Comparison of ENCODE assay signal across 20 mouse cellular contexts in genomic region chr12:111548555-111549289, GRCm38 (mm10). TPM values are rescaled to one million over a fixed set of nuclear protein-coding genes. Genes with fewer than 3 reads are reported as not detected.
DNase-seq lines count a peak whose midpoint lies in the region; ATAC-seq and TF ChIP-seq lines count a peak whose summit lies in the region.
"Had no signal": no experiment of that assay in that cellular context is flagged by ENCODE, and none has a peak within 500 bp of the region (broad histone marks: within the 10 kb centered on the region; RNA-seq: fewer than 3 reads in every experiment).

No protein-coding gene starts in this region.

- H3K9me3 ChIP-seq in hindbrain, embryonic 14.5 days (ENCODE audit: control insufficient read depth, low read length) = no peaks in the 10 kb centered on the region
- H3K9me3 ChIP-seq in hindbrain, embryonic 13.5 days = no peaks in the 10 kb centered on the region
- H3K9me3 ChIP-seq in MEL (replicated peaks; ENCODE audit: insufficient read depth, low read length) = no peaks in the 10 kb centered on the region
- H3K9me3 ChIP-seq in intestine, embryonic 14.5 days (ENCODE audit: control insufficient read depth, low read length) = no peaks in the 10 kb centered on the region
- no peaks in the 10 kb centered on the region for H3K9me3 ChIP-seq in liver, postnatal 0 days (ENCODE audit: low read length)
- H3K9me3 ChIP-seq: forebrain, embryonic 10.5 days; heart, embryonic 13.5 days; limb, embryonic 10.5 days had no signal

- H3K79me2 ChIP-seq in MEL (ENCODE audit: control insufficient read depth, insufficient read depth, low read length, poor library complexity) = no peaks in the 10 kb centered on the region

- 62% methylated on average over 2 of the region's 2 CpGs for WGBS in hindbrain, embryonic 14.5 days
- 59% methylated on average over 2 of the region's 2 CpGs for whole genome bisulfite sequencing in hindbrain, embryonic 13.5 days
- WGBS in intestine, embryonic 14.5 days = 68% methylated on average over 2 of the region's 2 CpGs
- 62% methylated on average over 2 of the region's 2 CpGs for WGBS in liver, postnatal 0 days (ENCODE audit: insufficient replicate concordance)

- ATAC-seq in hindbrain, embryonic 14.5 days (ENCODE audit: low FRiP score) = no peak
- no peak for ATAC-seq in hindbrain, embryonic 13.5 days (ENCODE audit: low FRiP score)
- 0 out of 2 replicates have a peak, but pooled peaks have one; percentile 20 for ATAC-seq in intestine, embryonic 14.5 days (replicated peaks; ENCODE audit: low FRiP score, low TSS enrichment, low read depth)
- ATAC-seq in liver, postnatal 0 days = peak; percentile 25
- ATAC-seq: forebrain, postnatal 0 days; midbrain, embryonic 16.5 days had no signal

- TF ChIP-seq EP300 in MEL (IDR thresholded peaks at IDR 0.05; ENCODE audit: low read depth in 1 of 2, low read length in 2 of 2) = no peak
- no peak for TF ChIP-seq EP300 in liver, postnatal 0 days (IDR thresholded peaks at IDR 0.05; ENCODE audit: low read depth)

- no peak overlapping the region for H3K4me2 ChIP-seq in hindbrain, embryonic 14.5 days (replicated peaks)
- no peak overlapping the region for H3K4me2 ChIP-seq in hindbrain, embryonic 13.5 days
- H3K4me2 ChIP-seq in intestine, embryonic 14.5 days (ENCODE audit: low read length) = no peak overlapping the region
- H3K4me2 ChIP-seq in liver, postnatal 0 days (ENCODE audit: low read depth, low read length) = no peak overlapping the region
- H3K4me2 ChIP-seq: heart, embryonic 13.5 days had no signal

- no peak for TF ChIP-seq CTCF in MEL (IDR thresholded peaks at IDR 0.05 in 2 of 3, conservative IDR thresholded peaks at IDR 0.05 in 1 of 3; ENCODE audit: control insufficient read depth in 1 of 3, insufficient read depth in 1 of 3, low read depth in 2 of 3, low read length in 3 of 3, poor library complexity in 1 of 3, severe bottlenecking in 1 of 3)
- TF ChIP-seq CTCF in liver, postnatal 0 days (IDR thresholded peaks at IDR 0.05; ENCODE audit: low read depth) = no peak

- H3K27ac ChIP-seq in hindbrain, embryonic 14.5 days = no peak overlapping the region
- H3K27ac ChIP-seq in hindbrain, embryonic 13.5 days = no peak overlapping the region
- no peak overlapping the region for H3K27ac ChIP-seq in MEL (ENCODE audit: control insufficient read depth, low read depth, low read length)
- no peak overlapping the region for H3K27ac ChIP-seq in intestine, embryonic 14.5 days (ENCODE audit: low read depth)
- no peak overlapping the region for H3K27ac ChIP-seq in liver, postnatal 0 days (ENCODE audit: low read depth)
- H3K27ac ChIP-seq: forebrain, embryonic 10.5 days; gastrocnemius, adult 2 months; heart, embryonic 13.5 days; limb, embryonic 10.5 days had no signal

- H3K36me3 ChIP-seq in hindbrain, embryonic 14.5 days (replicated peaks; ENCODE audit: control insufficient read depth, insufficient read depth) = peaks cover 51% of the 10 kb centered on the region
- peaks cover 35% of the 10 kb centered on the region for H3K36me3 ChIP-seq in hindbrain, embryonic 13.5 days
- peaks cover 6 to 12% of the 10 kb centered on the region in 2 experiments for H3K36me3 ChIP-seq in MEL (ENCODE audit: control insufficient read depth in 1 of 2, insufficient read depth in 2 of 2, low read length in 2 of 2)
- H3K36me3 ChIP-seq in intestine, embryonic 14.5 days (ENCODE audit: control insufficient read depth, insufficient read depth, low read length) = peaks cover 38% of the 10 kb centered on the region
- H3K36me3 ChIP-seq in liver, postnatal 0 days (replicated peaks; ENCODE audit: insufficient read depth, low read length) = peaks cover 33% of the 10 kb centered on the region

- peak; percentile 23 for DNase-seq in hindbrain, embryonic 14.5 days (ENCODE audit: low spot score)
- peak; percentile 49 for DNase-seq in MEL (ENCODE audit: low read depth, low spot score)
- DNase-seq in intestine, embryonic 14.5 days (ENCODE audit: low spot score) = no peak
- no peak for DNase-seq in liver, postnatal 0 days
- DNase-seq in gastrocnemius, adult 8-10 months (ENCODE audit: low spot score in 2 of 2) = no peak
- no peak for DNase-seq in spleen, adult 12 weeks (ENCODE audit: low spot score)
- DNase-seq: adrenal gland, adult 8-10 months; cerebellum, adult 9-10 months; forebrain, postnatal 0 days; gastrocnemius, adult 2 months; heart, adult 18-20 months; heart, postnatal 36 days; kidney, adult 8-10 months; lung, adult 18-20 months; lung, postnatal 14 days had no signal

- no peak overlapping the region for H3K4me3 ChIP-seq in hindbrain, embryonic 14.5 days (replicated peaks; ENCODE audit: low read length)
- H3K4me3 ChIP-seq in hindbrain, embryonic 13.5 days = no peak overlapping the region
- no peak overlapping the region for H3K4me3 ChIP-seq in MEL (ENCODE audit: control insufficient read depth in 1 of 2, insufficient read depth in 1 of 2, low read depth in 2 of 2, low read length in 2 of 2)
- no peak overlapping the region for H3K4me3 ChIP-seq in intestine, embryonic 14.5 days (ENCODE audit: low read depth, low read length)
- no peak overlapping the region for H3K4me3 ChIP-seq in liver, postnatal 0 days (ENCODE audit: low read depth, low read length)
- H3K4me3 ChIP-seq: forebrain, embryonic 10.5 days; gastrocnemius, adult 2 months; heart, embryonic 13.5 days; limb, embryonic 10.5 days had no signal

- no peaks in the 10 kb centered on the region for H3K4me1 ChIP-seq in hindbrain, embryonic 14.5 days (replicated peaks; ENCODE audit: control insufficient read depth, insufficient read depth, low read length)
- no peaks in the 10 kb centered on the region for H3K4me1 ChIP-seq in hindbrain, embryonic 13.5 days (replicated peaks)
- H3K4me1 ChIP-seq in MEL (ENCODE audit: control insufficient read depth in 1 of 2, insufficient read depth in 2 of 2, low read length in 2 of 2) = no peaks in the 10 kb centered on the region
- H3K4me1 ChIP-seq in intestine, embryonic 14.5 days (replicated peaks; ENCODE audit: control insufficient read depth, insufficient read depth, low read length) = no peaks in the 10 kb centered on the region
- H3K4me1 ChIP-seq in liver, postnatal 0 days (ENCODE audit: insufficient read depth) = no peaks in the 10 kb centered on the region
- H3K4me1 ChIP-seq: forebrain, embryonic 10.5 days; heart, embryonic 13.5 days had no signal

- TF ChIP-seq RAD21 in MEL (IDR thresholded peaks at IDR 0.05; ENCODE audit: low read depth, low read length) = no peak

- H3K27me3 ChIP-seq in hindbrain, embryonic 14.5 days (ENCODE audit: control insufficient read depth, insufficient read depth, low read length) = no peaks in the 10 kb centered on the region
- H3K27me3 ChIP-seq in hindbrain, embryonic 13.5 days = no peaks in the 10 kb centered on the region
- H3K27me3 ChIP-seq in MEL (ENCODE audit: control insufficient read depth in 1 of 2, insufficient read depth in 2 of 2, low read length in 2 of 2) = no peaks in the 10 kb centered on the region
- H3K27me3 ChIP-seq in intestine, embryonic 14.5 days (replicated peaks; ENCODE audit: control insufficient read depth, insufficient read depth, low read length) = no peaks in the 10 kb centered on the region
- no peaks in the 10 kb centered on the region for H3K27me3 ChIP-seq in liver, postnatal 0 days (ENCODE audit: insufficient read depth, low read length)
- H3K27me3 ChIP-seq: heart, embryonic 13.5 days had no signal

- H3K9ac ChIP-seq in hindbrain, embryonic 14.5 days = no peak overlapping the region
- H3K9ac ChIP-seq in hindbrain, embryonic 13.5 days = no peak overlapping the region
- H3K9ac ChIP-seq in MEL (ENCODE audit: control insufficient read depth, low read depth, low read length, poor library complexity, severe bottlenecking) = no peak overlapping the region
- no peak overlapping the region for H3K9ac ChIP-seq in intestine, embryonic 14.5 days (ENCODE audit: low read length)
- no peak overlapping the region for H3K9ac ChIP-seq in liver, postnatal 0 days (replicated peaks)
- H3K9ac ChIP-seq: forebrain, postnatal 0 days; heart, embryonic 13.5 days had no signal

- TF ChIP-seq POLR2A in MEL (IDR thresholded peaks at IDR 0.05; ENCODE audit: control insufficient read depth in 1 of 2, insufficient read depth in 1 of 2, low read depth in 1 of 2, low read length in 2 of 2, poor library complexity in 1 of 2) = peak in 1 of 2 experiments; percentile 41; a peak in 2 of 4 replicates

TF ChIP-seq in MEL, 35 proteins besides CTCF, POLR2A, EP300 and RAD21:
- TF ChIP-seq ETS1 (IDR thresholded peaks at IDR 0.05; ENCODE audit: low read depth, low read length) = no peak
- TF ChIP-seq ZMIZ1 (IDR thresholded peaks at IDR 0.05; ENCODE audit: low read depth, low read length) = peak; percentile 6; the same call in 1 of the 2 replicates
- peak; percentile 92; the same call in 1 of the 2 replicates for TF ChIP-seq POLR2AphosphoS2 (IDR thresholded peaks at IDR 0.05; ENCODE audit: low read length)

RNA-seq across cellular contexts. Expression of gene Eif5, which starts 10.9 kb away (rescaled TPM):
- polyA plus RNA-seq in hindbrain, embryonic 14.5 days (2014; fragmentation: Nextera tagmentation; extraction: Ambion mirVana) = 504 and 543 TPM in 2 replicates
- polyA plus RNA-seq in hindbrain, embryonic 13.5 days (2015; fragmentation: Nextera tagmentation; extraction: Ambion mirVana) = 630 TPM in 2 replicates
- 183 and 201 TPM in 2 replicates for total RNA-seq in MEL (2012; rRNA removed)
- polyA plus RNA-seq in MEL (2012; ENCODE audit: insufficient read depth in 1 of 2, insufficient read length in 2 of 2, low read depth in 1 of 2, low replicate concordance in 2 of 2, missing spikeins in 1 of 2) = 100 to 1,000 TPM; 276 to 330 TPM
- 505 and 521 TPM in 2 replicates for polyA plus RNA-seq in intestine, embryonic 14.5 days (2014; fragmentation: Nextera tagmentation; extraction: Ambion mirVana)
- polyA plus RNA-seq in liver, postnatal 0 days (2015; fragmentation: Nextera tagmentation; extraction: Ambion mirVana) = 520 and 559 TPM in 2 replicates
- total RNA-seq in gastrocnemius, adult 8-10 months (2022) = 100 to 1,000 TPM; 151 to 194 (median 168) TPM

RNA-seq across cellular contexts. Expression of gene Mark3, which starts 25.6 kb away (rescaled TPM):
- 76.4 and 81.4 TPM in 2 replicates for polyA plus RNA-seq in hindbrain, embryonic 14.5 days (2014; fragmentation: Nextera tagmentation; extraction: Ambion mirVana)
- polyA plus RNA-seq in hindbrain, embryonic 13.5 days (2015; fragmentation: Nextera tagmentation; extraction: Ambion mirVana) = 50.6 and 50.9 TPM in 2 replicates
- total RNA-seq in MEL (2012; rRNA removed) = 60.2 and 71.6 TPM in 2 replicates
- polyA plus RNA-seq in MEL (2012; ENCODE audit: insufficient read depth in 1 of 2, insufficient read length in 2 of 2, low read depth in 1 of 2, low replicate concordance in 2 of 2, missing spikeins in 1 of 2) = 10 to 100 TPM in 1 of 2 experiments, not detected in 1; 43.9 TPM
- polyA plus RNA-seq in intestine, embryonic 14.5 days (2014; fragmentation: Nextera tagmentation; extraction: Ambion mirVana) = 49.4 and 49.6 TPM in 2 replicates
- polyA plus RNA-seq in liver, postnatal 0 days (2015; fragmentation: Nextera tagmentation; extraction: Ambion mirVana) = 9.5 and 11.0 TPM in 2 replicates
- total RNA-seq in gastrocnemius, adult 8-10 months (2022) = 10 to 100 TPM; 45.6 to 57.4 (median 48.2) TPM

Comparison
In these comparisons a context has a peak if more than half of its experiments do, and no peak if none do; other contexts are left out.
1. ATAC-seq: peak in intestine, embryonic 14.5 days (single experiment) and liver, postnatal 0 days (single experiment); none in hindbrain, embryonic 14.5 days (single experiment) and hindbrain, embryonic 13.5 days (single experiment).
2. DNase-seq: peak in hindbrain, embryonic 14.5 days (single experiment) and MEL (single experiment); none in intestine, embryonic 14.5 days (single experiment), liver, postnatal 0 days (single experiment), gastrocnemius, adult 8-10 months (0 of 2) and spleen, adult 12 weeks (single experiment).